Mouse (Mus musculus): ENCODE results near the gene Cnih2.

Cnih2 gene

DNA sequence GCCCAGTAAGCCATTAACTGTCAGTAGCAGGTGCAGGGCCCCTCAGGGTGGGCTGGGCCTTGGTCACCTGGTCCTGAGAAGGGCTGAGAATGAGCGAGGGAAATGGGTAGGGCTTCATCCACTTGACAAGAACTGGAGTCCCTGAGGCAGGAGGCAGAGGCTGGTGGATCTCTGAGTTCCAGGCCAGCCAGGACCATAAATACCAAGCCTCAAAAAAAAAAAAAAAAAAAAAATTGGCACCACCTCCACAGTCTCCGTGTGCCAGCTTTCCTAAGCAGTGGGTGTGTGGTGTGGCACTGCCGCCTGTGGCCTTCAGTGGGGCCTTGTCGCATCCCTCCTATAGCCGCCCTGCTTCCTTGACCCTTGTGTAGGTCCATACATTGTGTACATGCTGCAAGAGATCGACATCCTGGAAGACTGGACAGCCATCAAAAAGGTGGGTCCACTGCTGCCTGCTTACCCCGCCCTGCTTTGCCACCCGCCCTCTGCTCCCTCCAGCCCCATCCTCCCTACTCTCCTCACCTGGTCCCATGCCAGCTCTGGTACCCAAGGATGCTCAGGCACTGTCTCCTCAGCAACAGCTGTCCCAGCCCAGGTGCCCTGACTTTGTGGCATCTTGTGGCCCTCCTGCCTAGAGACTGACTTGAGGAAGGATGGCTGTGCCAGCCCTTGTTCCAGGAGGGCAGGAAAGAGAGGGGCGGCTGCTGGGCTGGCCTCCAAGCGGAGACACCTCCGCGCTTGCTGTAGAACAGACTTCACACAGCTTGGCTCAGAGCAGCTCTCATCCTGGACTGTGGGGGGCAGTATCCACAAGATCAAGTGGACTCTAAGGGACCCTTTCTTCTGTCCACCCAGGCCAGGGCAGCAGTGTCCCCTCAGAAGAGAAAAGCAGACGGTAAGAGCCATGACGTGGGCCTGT lies 49.9 kb downstream of the Cnih2 start:
- no peak for DNase-seq (ENCODE audit: inconsistent age in 2 of 2, low spot score in 1 of 2)

DNA sequence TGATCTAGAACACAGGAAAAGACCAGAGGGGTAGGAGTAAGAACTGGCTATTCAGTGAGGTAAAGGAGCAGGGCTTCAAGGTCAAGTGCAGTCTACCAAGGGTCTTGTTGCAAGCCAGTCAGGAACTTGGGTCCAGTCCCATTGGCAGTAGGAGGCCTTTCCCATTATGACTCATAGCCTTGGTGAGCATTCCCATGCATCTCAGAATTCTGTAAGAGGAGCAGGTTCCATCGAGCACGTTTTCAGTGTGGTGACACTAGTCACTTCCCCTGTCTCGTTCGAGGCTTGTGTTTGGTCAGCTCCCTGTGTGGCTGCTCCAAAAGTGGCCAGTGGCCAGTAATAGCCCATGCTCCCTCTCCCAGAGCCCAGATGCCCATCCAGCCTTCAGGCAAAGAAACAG lies 52.8 kb downstream of the Cnih2 start:
- DNase-seq (ENCODE audit: inconsistent age in 2 of 2, low spot score in 1 of 2): no peak

Measured in adrenal gland, adult (tissue).